Mouse (Mus musculus) G1E (cell line): ENCODE measurements around the gene Kif5c. TPM values are rescaled to one million over a fixed set of nuclear protein-coding genes. Genes with fewer than 3 reads are reported as not detected.

Source experiments
- ATAC-seq: 2 replicates; pipeline ENCODE4 v1.8.0; 2016; ENCODE audit warnings: mild to moderate bottlenecking; ENCODE audit not compliant: insufficient number of reproducible peaks, poor library complexity, low FRiP score, severe bottlenecking; ENCODE audit errors: extremely low read depth
- DNase-seq: peaks from one replicate; pipeline ENCODE4 v3.0.0; 2012; ENCODE audit warnings: low spot score
- H3K27me3 ChIP-seq: 2 replicates; pipeline ENCODE4 v1.6.1; 2012; ENCODE audit warnings: mild to moderate bottlenecking, low read length, inconsistent platforms; ENCODE audit not compliant: insufficient read depth
- H3K36me3 ChIP-seq: replicated peaks from 2 replicates; pipeline ENCODE3; 2012; ENCODE audit warnings: mild to moderate bottlenecking, inconsistent platforms
- H3K4me1 ChIP-seq: 2 replicates; pipeline ENCODE4 v1.6.1; 2012; ENCODE audit warnings: low read depth, low read length, inconsistent platforms, mixed read lengths; ENCODE audit not compliant: insufficient read depth
- H3K4me3 ChIP-seq: 2 replicates; pipeline ENCODE4 v1.5.1; 2012; ENCODE audit warnings: low read depth, mild to moderate bottlenecking, inconsistent platforms, low read length, moderate library complexity, mixed read lengths
- H3K9me3 ChIP-seq: replicated peaks from 2 replicates; pipeline ENCODE4 v1.6.1; 2012; ENCODE audit warnings: inconsistent platforms
- CTCF ChIP-seq: IDR thresholded peaks from 2 replicates; pipeline ENCODE4 v1.5.1; 2012; ENCODE audit warnings: low read depth, low read length, inconsistent platforms, mixed read lengths
- GATA1 ChIP-seq: IDR thresholded peaks from 2 replicates; pipeline ENCODE4 v1.6.1; 2012; ENCODE audit warnings: borderline replicate concordance, low read length, inconsistent platforms, mixed read lengths
- GATA2 ChIP-seq: IDR thresholded peaks from 2 replicates; pipeline ENCODE4 v1.6.1; 2012; ENCODE audit warnings: low read depth, low read length, inconsistent platforms, borderline replicate concordance
- POLR2AphosphoS5 ChIP-seq: IDR thresholded peaks from 2 replicates; pipeline ENCODE4 v1.6.1; 2012; ENCODE audit warnings: low read depth, low read length, inconsistent platforms; ENCODE audit not compliant: insufficient replicate concordance
- TAL1 ChIP-seq: conservative IDR thresholded peaks from 2 replicates; pipeline ENCODE4 v1.6.1; 2012; ENCODE audit warnings: low read depth, low read length, inconsistent platforms, mixed read lengths
- polyA plus RNA-seq: library from polyadenylated mRNA; stranded (reverse); fragments of >175 nt; gene quantifications from 2 replicates; pipeline ENCODE4 v1.2.3, GENCODE M21; 2012
- total RNA-seq, 2 experiments: library from RNA; stranded (forward) in 1 of 2; stranded (reverse) in 1 of 2; fragments of 200-1000 nt in 1 of 2; fragments of >200 nt in 1 of 2; fragmentation: Nextera tagmentation in 1 of 2; gene quantifications; 2 replicates each; pipeline ENCODE4 v1.2.3; 2014 to 2017

Gene Kif5c
- total and polyA plus RNA-seq, 3 experiments: 0.02 to 1.8 (median 1.5) TPM

DNA sequence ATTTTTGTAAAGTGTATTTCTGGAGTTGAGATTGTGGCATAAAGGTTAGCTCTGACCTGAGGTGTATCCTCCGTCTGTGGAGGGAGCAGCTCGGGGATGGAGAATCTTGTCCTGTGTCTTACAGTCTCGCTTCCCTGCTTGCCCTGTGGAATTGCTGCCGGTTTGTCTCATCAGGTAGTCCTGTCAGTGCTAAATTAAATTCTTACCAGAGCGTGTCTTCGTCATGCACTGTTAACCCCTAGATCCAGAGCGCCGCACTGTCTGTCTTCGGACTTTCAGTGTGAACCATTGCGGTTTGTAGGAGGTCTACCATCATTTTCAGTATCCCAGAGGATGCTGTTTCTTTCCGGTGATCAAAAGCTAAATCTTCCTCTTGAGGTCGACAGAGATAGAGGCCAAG lies 10.1 kb downstream of the Kif5c start:
- Histone ChIP-seq H3K4me3 (no peak overlapping the region), H3K9me3 (no peaks in the 10 kb centered on the region), H3K36me3 (no peaks in the 10 kb centered on the region), H3K27me3 (peaks cover 4% of the 10 kb centered on the region; the same call in 1 of the 2 replicates), H3K4me1 (no peaks in the 10 kb centered on the region)
- ATAC-seq (no peak), DNase-seq (no peak)
- TF ChIP-seq POLR2AphosphoS5 (no peak), CTCF (no peak), GATA1 (no peak), TAL1 (no peak), GATA2 (no peak)

DNA sequence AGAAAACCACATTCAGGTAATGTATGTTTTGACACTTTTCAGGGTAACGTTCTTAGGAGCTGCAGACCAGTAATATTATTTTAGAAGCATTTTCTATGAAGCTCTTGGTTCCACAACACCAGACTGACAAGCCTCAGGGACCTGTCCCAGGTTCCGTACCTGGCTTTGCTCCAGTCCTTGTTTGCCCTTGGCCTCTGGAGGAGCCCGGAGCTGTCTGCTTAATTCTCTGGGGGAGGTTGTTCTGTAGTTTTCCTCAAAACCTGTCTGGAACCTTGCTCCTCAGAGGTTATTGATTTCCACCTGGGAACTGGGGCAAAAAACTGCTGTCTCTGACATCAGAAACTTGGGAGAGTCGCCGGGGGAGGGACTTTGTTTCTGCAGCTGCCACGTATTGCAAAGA lies 11.5 kb downstream of the Kif5c start:
- Histone ChIP-seq H3K27me3 (peaks cover 4% of the 10 kb centered on the region; the same call in 1 of the 2 replicates), H3K36me3 (no peaks in the 10 kb centered on the region), H3K4me3 (no peak overlapping the region), H3K4me1 (no peaks in the 10 kb centered on the region), H3K9me3 (no peaks in the 10 kb centered on the region)
- no peak for DNase-seq
- no peak for TF ChIP-seq POLR2AphosphoS5
- no peak for TF ChIP-seq GATA2
- no peak for TF ChIP-seq CTCF
- TF ChIP-seq TAL1: no peak
- TF ChIP-seq GATA1: no peak
- ATAC-seq: no peak

DNA sequence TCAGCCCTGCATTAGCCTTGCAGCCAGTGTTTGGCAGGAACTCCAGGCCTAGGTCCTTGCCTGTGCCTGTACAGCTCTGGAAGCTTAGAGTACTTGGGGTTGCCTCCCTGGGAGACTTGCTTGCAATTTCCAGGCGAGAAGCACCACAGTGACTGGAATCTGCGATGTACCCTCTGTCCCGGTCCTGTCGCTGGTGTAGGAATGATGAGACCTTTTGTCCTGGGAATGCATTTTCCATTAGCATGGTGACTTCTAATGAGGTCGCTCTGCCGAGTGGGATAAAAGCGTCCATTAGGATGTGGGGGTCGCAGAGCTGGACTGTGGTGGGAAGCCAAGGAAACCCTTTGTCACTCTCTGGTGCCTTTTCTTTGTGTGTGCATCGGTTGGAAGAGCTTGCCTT lies 14.1 kb downstream of the Kif5c start:
- ATAC-seq (no peak), DNase-seq (no peak)
- Histone ChIP-seq H3K27me3 (no peaks in the 10 kb centered on the region), H3K4me1 (no peaks in the 10 kb centered on the region), H3K9me3 (no peaks in the 10 kb centered on the region), H3K36me3 (no peaks in the 10 kb centered on the region), H3K4me3 (no peak overlapping the region)
- no peak for TF ChIP-seq CTCF
- no peak for TF ChIP-seq POLR2AphosphoS5
- no peak for TF ChIP-seq GATA1
- TF ChIP-seq GATA2: no peak
- no peak for TF ChIP-seq TAL1

DNA sequence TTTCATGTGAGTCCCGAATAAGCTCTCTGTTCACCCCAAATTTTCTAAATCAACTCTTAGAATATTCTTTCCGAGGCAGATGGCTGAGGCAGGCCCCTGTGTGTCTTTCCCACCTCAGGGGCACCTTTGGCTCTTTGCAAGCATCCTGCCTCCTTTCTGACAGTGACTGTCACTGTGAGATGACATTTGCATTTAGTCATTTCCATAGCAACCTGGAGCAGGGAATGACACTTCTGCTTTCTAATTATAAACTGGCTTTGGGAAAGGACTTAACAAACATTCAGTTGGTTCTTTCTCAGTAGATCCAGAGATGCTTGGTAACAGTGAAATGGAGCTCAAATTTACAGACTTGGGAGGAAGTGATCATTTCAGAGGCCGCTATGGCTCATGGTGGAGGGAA lies 23.7 kb downstream of the Kif5c start:
- no peak for ATAC-seq
- TF ChIP-seq GATA2 (no peak), TAL1 (no peak), CTCF (no peak), POLR2AphosphoS5 (no peak)
- no peak overlapping the region for H3K4me3 ChIP-seq
- no peaks in the 10 kb centered on the region for H3K36me3 ChIP-seq
- H3K4me1 ChIP-seq: no peaks in the 10 kb centered on the region
- H3K27me3 ChIP-seq: peaks cover 3% of the 10 kb centered on the region
- no peak for DNase-seq
- no peaks in the 10 kb centered on the region for H3K9me3 ChIP-seq

DNA sequence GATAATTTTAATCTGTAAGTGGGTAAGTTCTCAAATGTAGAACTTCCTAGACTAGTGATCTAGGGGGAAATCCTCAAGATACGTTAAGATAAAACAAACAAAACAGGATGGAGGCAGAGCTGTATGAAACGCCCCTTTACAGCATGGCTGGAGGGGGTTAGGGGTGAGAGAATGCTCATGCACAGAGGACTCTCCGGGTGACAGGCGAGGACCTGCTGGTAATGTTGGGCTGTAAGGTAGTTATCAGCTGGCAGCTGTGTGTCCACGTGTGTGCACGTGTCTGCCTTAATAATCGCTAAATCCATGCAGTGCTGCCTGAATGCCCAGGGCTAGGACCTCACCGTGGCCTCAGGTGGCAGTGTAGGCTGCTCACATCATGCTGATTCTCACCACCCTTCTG lies 24.7 kb downstream of the Kif5c start:
- DNase-seq (no peak), ATAC-seq (no peak)
- no peaks in the 10 kb centered on the region for H3K9me3 ChIP-seq
- no peak for TF ChIP-seq POLR2AphosphoS5
- no peak for TF ChIP-seq TAL1
- TF ChIP-seq GATA1: no peak
- no peak for TF ChIP-seq CTCF
- no peak for TF ChIP-seq GATA2
- peaks cover 3% of the 10 kb centered on the region for H3K27me3 ChIP-seq
- no peaks in the 10 kb centered on the region for H3K4me1 ChIP-seq
- H3K4me3 ChIP-seq: no peak overlapping the region
- H3K36me3 ChIP-seq: no peaks in the 10 kb centered on the region

DNA sequence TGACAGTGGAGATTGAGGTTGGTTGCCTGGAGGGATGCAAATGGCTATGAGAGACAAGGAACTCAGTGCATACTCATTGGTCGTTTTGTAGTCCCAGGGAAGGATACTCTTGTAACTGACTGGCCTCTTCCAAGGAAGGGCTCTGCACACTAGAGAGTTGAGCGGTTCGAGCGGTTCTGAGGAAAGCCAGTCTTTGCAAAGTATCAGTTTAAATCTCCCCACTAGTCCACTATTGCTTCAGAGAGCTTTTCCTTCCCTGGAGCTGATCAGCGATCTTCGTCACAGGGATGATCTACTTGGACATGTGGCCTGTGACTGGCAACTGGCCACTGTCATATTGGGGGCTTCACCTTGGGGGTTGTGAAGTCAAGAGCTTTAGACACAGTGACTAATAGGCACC lies 28.5 kb downstream of the Kif5c start:
- Histone ChIP-seq H3K4me1 (no peaks in the 10 kb centered on the region), H3K27me3 (peaks cover 3% of the 10 kb centered on the region; the same call in 1 of the 2 replicates), H3K36me3 (no peaks in the 10 kb centered on the region), H3K9me3 (no peaks in the 10 kb centered on the region), H3K4me3 (no peak overlapping the region)
- DNase-seq (no peak), ATAC-seq (no peak)
- no peak for TF ChIP-seq GATA1
- TF ChIP-seq GATA2: no peak
- TF ChIP-seq POLR2AphosphoS5: no peak
- no peak for TF ChIP-seq TAL1
- no peak for TF ChIP-seq CTCF
